Mouse (Mus musculus) left cerebral cortex, adult 11 months (tissue): ENCODE data around the gene Ubp1.

Experiments used
- DNase-seq: peaks from one replicate; pipeline ENCODE4 v3.0.0; 2022; ENCODE audit warnings: low spot score

Gene Ubp1

GRCm38 (mm10) chr9:114015724-114016123, 85.0 kb downstream of the Ubp1 start:
- DNase-seq, result no peak

DNA sequence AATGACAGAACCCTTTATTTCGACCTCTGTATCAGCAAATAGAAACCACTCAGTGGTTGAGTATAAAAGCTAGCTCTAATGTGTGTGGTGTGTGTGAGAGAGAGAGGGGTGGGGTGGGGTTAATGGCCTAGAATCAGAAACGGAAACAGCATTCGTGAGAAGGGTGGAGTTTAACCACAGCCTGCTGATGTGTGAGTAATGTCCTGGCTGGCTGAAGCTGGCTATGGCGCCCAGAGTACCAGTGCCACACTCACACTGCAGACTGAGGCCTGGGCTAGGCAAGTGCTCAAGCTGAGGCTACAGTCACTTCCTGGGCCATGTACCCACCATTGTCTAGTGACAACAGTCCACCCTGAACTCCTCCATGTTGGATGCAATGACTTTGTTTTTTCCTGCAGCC, 85.7 kb downstream of the Ubp1 start:
- no peak for DNase-seq

GRCm38 (mm10) chr9:114019012-114019762, 88.5 kb downstream of the Ubp1 start:
- no peak for DNase-seq

GRCm38 (mm10) chr9:114022141-114022540, 91.4 kb downstream of the Ubp1 start:
- DNase-seq, result no peak

GRCm38 (mm10) chr9:114025182-114025581, 94.4 kb downstream of the Ubp1 start:
- no peak for DNase-seq

- no peak for DNase-seq
Measured at GRCm38 (mm10) chr9:114025846-114026245, 95.1 kb downstream of the Ubp1 start.

GRCm38 (mm10) chr9:114026261-114026934, 95.7 kb downstream of the Ubp1 start:
- DNase-seq, result peak; percentile 81
